Mouse (Mus musculus) megakaryocyte-erythroid progenitor cell, adult 5-6 weeks (primary cell): ENCODE measurements around the gene Fgfr2. TPM values are rescaled to one million over a fixed set of nuclear protein-coding genes. Genes with fewer than 3 reads are reported as not detected.

ENCODE experiments used
- ATAC-seq: replicated peaks from 2 replicates; pipeline ENCODE4 v1.8.0; 2016; ENCODE audit warnings: mild to moderate bottlenecking, inconsistent platforms; ENCODE audit not compliant: severe bottlenecking, poor library complexity, low FRiP score, low TSS enrichment
- total RNA-seq, 2 experiments: library from RNA; stranded (forward) in 1 of 2; stranded (reverse) in 1 of 2; fragments of 200-1000, 215-1000 nt in 1 of 2; fragments of >200 nt in 1 of 2; fragmentation: Nextera tagmentation in 1 of 2; gene quantifications; 2 replicates each; pipeline ENCODE4 v1.2.3; 2014 to 2017

The Fgfr2 gene
- total RNA-seq, 2 experiments from 2014 or later, result not detected

- no peak for ATAC-seq
Measured at GRCm38 (mm10) chr7:130847164-130847718, 2275.9 kb downstream of the Fgfr2 start.

- ATAC-seq, result no peak
Measured at GRCm38 (mm10) chr7:130839380-130840100, 2283.6 kb downstream of the Fgfr2 start.

- no peak for ATAC-seq
Measured at GRCm38 (mm10) chr7:130838658-130839025, 2284.5 kb downstream of the Fgfr2 start.

GRCm38 (mm10) chr7:130837941-130838657 is 2285.1 kb downstream of the Fgfr2 start:
- no peak for ATAC-seq

- ATAC-seq, result no peak
Measured at GRCm38 (mm10) chr7:130836066-130836465, 2287.1 kb downstream of the Fgfr2 start.

- no peak for ATAC-seq
Measured at GRCm38 (mm10) chr7:130834958-130835861, 2287.9 kb downstream of the Fgfr2 start.

- peak; percentile 100 for ATAC-seq
Measured at GRCm38 (mm10) chr7:130834299-130834698, 2288.9 kb downstream of the Fgfr2 start.

- no peak for ATAC-seq
Measured at GRCm38 (mm10) chr7:130831586-130831985, 2291.6 kb downstream of the Fgfr2 start.

- ATAC-seq, result no peak
Measured at GRCm38 (mm10) chr7:130828475-130828874, 2294.7 kb downstream of the Fgfr2 start.

GRCm38 (mm10) chr7:130827844-130828403 is 2295.2 kb downstream of the Fgfr2 start:
- ATAC-seq, result no peak

- no peak for ATAC-seq
Measured at GRCm38 (mm10) chr7:130827431-130827830, 2295.7 kb downstream of the Fgfr2 start.

GRCm38 (mm10) chr7:130826343-130826742 is 2296.8 kb downstream of the Fgfr2 start:
- no peak for ATAC-seq

GRCm38 (mm10) chr7:130823992-130824391 is 2299.2 kb downstream of the Fgfr2 start:
- ATAC-seq, result no peak

GRCm38 (mm10) chr7:130819624-130820023 is 2303.5 kb downstream of the Fgfr2 start:
- ATAC-seq, result no peak

- no peak for ATAC-seq
Measured at GRCm38 (mm10) chr7:130818813-130819212, 2304.3 kb downstream of the Fgfr2 start.

- ATAC-seq, result no peak
Measured at GRCm38 (mm10) chr7:130816243-130816642, 2306.9 kb downstream of the Fgfr2 start.

GRCm38 (mm10) chr7:130815601-130816000 is 2307.5 kb downstream of the Fgfr2 start:
- ATAC-seq, result no peak

GRCm38 (mm10) chr7:130812407-130812806 is 2310.7 kb downstream of the Fgfr2 start:
- ATAC-seq, result no peak

GRCm38 (mm10) chr7:130810238-130810637 is 2312.9 kb downstream of the Fgfr2 start:
- no peak for ATAC-seq
